Mouse (Mus musculus): Measurements from ENCODE around the gene Zfp746.
"Not testable (repeated sequence)": the region's sequence is repeated elsewhere in the genome, so short reads cannot be mapped to it uniquely, and the experiment has no call there.

Gene Zfp746

GRCm38 (mm10) chr6:48086471-48086878 is at the start of gene Zfp746:
Zfp746 (minus strand) TSS chr6:48086593.
- DNase-seq (ENCODE audit: low spot score): peak; percentile 97

- not testable (repeated sequence) for DNase-seq (ENCODE audit: low spot score)
Measured at GRCm38 (mm10) chr6:48121092-48121491, 34.7 kb upstream of the Zfp746 start.

- no peak for DNase-seq (ENCODE audit: low spot score)
Measured at GRCm38 (mm10) chr6:48116036-48116435, 29.6 kb upstream of the Zfp746 start.

- DNase-seq (ENCODE audit: low spot score): no peak
Measured at GRCm38 (mm10) chr6:48086957-48087715, 743 bp upstream of the Zfp746 start.

GRCm38 (mm10) chr6:48085521-48086404 is 630 bp downstream of the Zfp746 start:
- DNase-seq (ENCODE audit: low spot score): peak; percentile 59

GRCm38 (mm10) chr6:48083733-48084191 is 2.6 kb downstream of the Zfp746 start:
- no peak for DNase-seq (ENCODE audit: low spot score)

- no peak for DNase-seq (ENCODE audit: low spot score)
Measured at GRCm38 (mm10) chr6:48081952-48082351, 4.4 kb downstream of the Zfp746 start.

- DNase-seq (ENCODE audit: low spot score): no peak
Measured at GRCm38 (mm10) chr6:48081021-48081420, 5.4 kb downstream of the Zfp746 start.

GRCm38 (mm10) chr6:48073316-48073715 is 13.1 kb downstream of the Zfp746 start:
- no peak for DNase-seq (ENCODE audit: low spot score)

- no peak for DNase-seq (ENCODE audit: low spot score)
Measured at GRCm38 (mm10) chr6:48067492-48067891, 18.9 kb downstream of the Zfp746 start.

- DNase-seq (ENCODE audit: low spot score): no peak
Measured at GRCm38 (mm10) chr6:48065587-48066075, 20.8 kb downstream of the Zfp746 start.

GRCm38 (mm10) chr6:48064451-48064850 is 21.9 kb downstream of the Zfp746 start:
- no peak for DNase-seq (ENCODE audit: low spot score)

- DNase-seq (ENCODE audit: low spot score): no peak
Measured at GRCm38 (mm10) chr6:48063940-48064339, 22.5 kb downstream of the Zfp746 start.

- DNase-seq (ENCODE audit: low spot score): no peak
Measured at GRCm38 (mm10) chr6:48060895-48061294, 25.5 kb downstream of the Zfp746 start.

- no peak for DNase-seq (ENCODE audit: low spot score)
Measured at GRCm38 (mm10) chr6:48060421-48060820, 26.0 kb downstream of the Zfp746 start.

- no peak for DNase-seq (ENCODE audit: low spot score)
Measured at GRCm38 (mm10) chr6:48052136-48052535, 34.3 kb downstream of the Zfp746 start.

GRCm38 (mm10) chr6:48051666-48052065 is 34.7 kb downstream of the Zfp746 start:
- DNase-seq (ENCODE audit: low spot score): no peak

- DNase-seq (ENCODE audit: low spot score): no peak
Measured at GRCm38 (mm10) chr6:48049273-48050065, 36.9 kb downstream of the Zfp746 start.

GRCm38 (mm10) chr6:48048426-48049272 is 37.7 kb downstream of the Zfp746 start, which contains the start of gene Zfp777:
Zfp777 (minus strand) TSS chr6:48048911.
- peak; percentile 71 for DNase-seq (ENCODE audit: low spot score)

GRCm38 (mm10) chr6:48047450-48048351 is 38.7 kb downstream of the Zfp746 start:
- peak; percentile 25 for DNase-seq (ENCODE audit: low spot score)
